Mouse (Mus musculus) CH12.LX (cell line): ENCODE measurements around the gene Slc17a4. TPM values are rescaled to one million over a fixed set of nuclear protein-coding genes. Genes with fewer than 3 reads are reported as not detected.

Source experiments
- DNase-seq: peaks from one replicate; pipeline ENCODE4 v3.0.0-alpha.2; 2013; ENCODE audit errors: extremely low read depth
- H3K27ac ChIP-seq: 2 replicates; pipeline ENCODE4 v1.5.1; 2012; ENCODE audit warnings: low read depth, mild to moderate bottlenecking, control low read depth, moderate library complexity; ENCODE audit not compliant: insufficient read depth
- H3K27me3 ChIP-seq: replicated peaks from 2 replicates; pipeline ENCODE3; 2012; ENCODE audit warnings: inconsistent platforms
- H3K36me3 ChIP-seq, 2 experiments: replicated peaks in 1 of 2; 2 replicates each; pipeline versions ENCODE3 to v1.6.1; 2012; ENCODE audit warnings: inconsistent platforms in 1 of 2, low read length in 1 of 2, mild to moderate bottlenecking in 1 of 2, mixed read lengths in 1 of 2, moderate library complexity in 1 of 2; ENCODE audit not compliant: control insufficient read depth in 1 of 2, insufficient read depth in 1 of 2
- H3K4me1 ChIP-seq, 2 experiments: 2 replicates each; pipeline ENCODE4 v1.6.1; 2012; ENCODE audit warnings: inconsistent platforms in 1 of 2, moderate library complexity in 1 of 2; ENCODE audit not compliant: insufficient read depth in 2 of 2, control insufficient read depth in 1 of 2
- H3K4me2 ChIP-seq: 2 replicates; pipeline ENCODE4 v1.6.1; 2012; ENCODE audit warnings: low read depth, mild to moderate bottlenecking, control low read depth; ENCODE audit not compliant: poor library complexity, insufficient read depth, severe bottlenecking
- H3K4me3 ChIP-seq, 3 experiments: fragments of 150-350 bp in 1 of 3; sonication (generic) in 1 of 3; replicated peaks in 1 of 3; 2 replicates each; pipeline versions ENCODE3 to v1.5.1; 2011 to 2012; ENCODE audit warnings: low read depth in 2 of 3, low read length in 2 of 3, mild to moderate bottlenecking in 2 of 3, moderate library complexity in 2 of 3, control low read depth in 1 of 3, improper control_type of control experiment in 1 of 3, inconsistent platforms in 1 of 3, mixed read lengths in 1 of 3; ENCODE audit not compliant: poor library complexity in 1 of 3
- H3K79me2 ChIP-seq: replicated peaks from 2 replicates; pipeline ENCODE4 v1.6.1; 2012; ENCODE audit warnings: mild to moderate bottlenecking, moderate library complexity; ENCODE audit not compliant: control insufficient read depth, poor library complexity, insufficient read depth, severe bottlenecking; ENCODE audit errors: extremely low read depth
- H3K9ac ChIP-seq: 2 replicates; pipeline ENCODE4 v1.6.1; 2012; ENCODE audit warnings: low read depth, mild to moderate bottlenecking, control low read depth, moderate library complexity; ENCODE audit not compliant: insufficient read depth
- H3K9me3 ChIP-seq: replicated peaks from 2 replicates; pipeline ENCODE3; 2012; ENCODE audit warnings: low read length, inconsistent platforms, mixed read lengths
- BHLHE40 ChIP-seq: IDR thresholded peaks from 2 replicates; pipeline ENCODE4 v1.6.1; 2011; ENCODE audit warnings: mild to moderate bottlenecking, low read depth, low read length, improper control_type of control experiment
- E2F4 ChIP-seq: IDR thresholded peaks from 2 replicates; pipeline ENCODE4 v1.6.1; 2011; ENCODE audit warnings: low read depth, low read length, improper control_type of control experiment; ENCODE audit not compliant: insufficient replicate concordance
- ELF1 ChIP-seq: IDR thresholded peaks from 2 replicates; pipeline ENCODE4 v1.6.1; 2014; ENCODE audit warnings: low read depth, mild to moderate bottlenecking, inconsistent platforms, low read length, improper control_type of control experiment
- EP300 ChIP-seq: IDR thresholded peaks from 2 replicates; pipeline ENCODE4 v1.6.1; 2011; ENCODE audit warnings: low read length, improper control_type of control experiment
- IRF4 ChIP-seq: IDR thresholded peaks from 2 replicates; pipeline ENCODE4 v1.6.1; 2014; ENCODE audit warnings: low read depth, mild to moderate bottlenecking, inconsistent platforms, low read length, improper control_type of control experiment
- JUN ChIP-seq: IDR thresholded peaks from 2 replicates; pipeline ENCODE4 v1.6.1; 2011; ENCODE audit warnings: low read depth, mild to moderate bottlenecking, low read length, improper control_type of control experiment, moderate library complexity; ENCODE audit not compliant: insufficient read depth
- KAT2A ChIP-seq: IDR thresholded peaks from 2 replicates; pipeline ENCODE4 v1.6.1; 2012; ENCODE audit warnings: low read length, improper control_type of control experiment, inconsistent platforms; ENCODE audit not compliant: insufficient replicate concordance
- MXI1 ChIP-seq: IDR thresholded peaks from 2 replicates; pipeline ENCODE4 v1.6.1; 2011; ENCODE audit warnings: mild to moderate bottlenecking, low read depth, low read length, improper control_type of control experiment
- NELFE ChIP-seq: IDR thresholded peaks from 2 replicates; pipeline ENCODE4 v1.6.1; 2011; ENCODE audit warnings: low read depth, low read length, improper control_type of control experiment
- NRF1 ChIP-seq: IDR thresholded peaks from 2 replicates; pipeline ENCODE4 v1.6.1; 2014; ENCODE audit warnings: low read depth, mild to moderate bottlenecking, inconsistent platforms, low read length, improper control_type of control experiment, moderate library complexity
- PAX5 ChIP-seq: IDR thresholded peaks from 2 replicates; pipeline ENCODE4 v1.6.1; 2012; ENCODE audit warnings: low read length, inconsistent platforms, mixed read lengths
- RCOR1 ChIP-seq: conservative IDR thresholded peaks from 2 replicates; pipeline ENCODE4 v1.6.1; 2012; ENCODE audit warnings: low read depth, mild to moderate bottlenecking, inconsistent platforms, low read length, improper control_type of control experiment
- ZC3H11A ChIP-seq: IDR thresholded peaks from 2 replicates; pipeline ENCODE4 v1.6.1; 2012; ENCODE audit warnings: low read depth, mild to moderate bottlenecking, inconsistent platforms, low read length, improper control_type of control experiment
- ZKSCAN1 ChIP-seq: IDR thresholded peaks from 2 replicates; pipeline ENCODE4 v1.6.1; 2012; ENCODE audit warnings: low read depth, inconsistent platforms, low read length, improper control_type of control experiment, borderline replicate concordance
- ZMIZ1 ChIP-seq: IDR thresholded peaks from 2 replicates; pipeline ENCODE4 v1.6.1; 2012; ENCODE audit warnings: low read depth, mild to moderate bottlenecking, inconsistent platforms, low read length, improper control_type of control experiment
- dilution Hi-C: fragments of 300-500 bp; cut with MboI; formaldehyde crosslinking; loops from 2 replicates; pipeline ENCODE4 v1.14.3; 2020; ENCODE audit warnings: low sequenced_read_pairs; ENCODE audit not compliant: extremely low pct_unique_long_range_greater_than_20kb, extremely low pct_ligation_motif_present
- in situ Hi-C: fragments of 300-500 bp; cut with MboI; formaldehyde crosslinking; loops from 3 replicates; pipeline ENCODE4 v1.14.3; 2019; ENCODE audit warnings: low sequenced_read_pairs, low pct_ligation_motif_present, low pct_unique_long_range_greater_than_20kb, mixed read lengths
- polyA plus RNA-seq: library from polyadenylated mRNA; unstranded; fragments of >175 nt; gene quantifications from 2 replicates; pipeline ENCODE4 v1.2.1, GENCODE M21; 2012; ENCODE audit warnings: low read depth; ENCODE audit not compliant: insufficient read length
- total RNA-seq, 2 experiments: library from RNA; depleted of rRNA; stranded (reverse); fragments of 300-350 nt in 1 of 2; fragments of >200 nt in 1 of 2; gene quantifications; 2 replicates each; pipeline ENCODE4 v1.2.3; 2012 to 2014

Gene Slc17a4
- total and polyA plus RNA-seq, 3 experiments, result 0.08 to 0.37 (median 0.35) TPM

DNA sequence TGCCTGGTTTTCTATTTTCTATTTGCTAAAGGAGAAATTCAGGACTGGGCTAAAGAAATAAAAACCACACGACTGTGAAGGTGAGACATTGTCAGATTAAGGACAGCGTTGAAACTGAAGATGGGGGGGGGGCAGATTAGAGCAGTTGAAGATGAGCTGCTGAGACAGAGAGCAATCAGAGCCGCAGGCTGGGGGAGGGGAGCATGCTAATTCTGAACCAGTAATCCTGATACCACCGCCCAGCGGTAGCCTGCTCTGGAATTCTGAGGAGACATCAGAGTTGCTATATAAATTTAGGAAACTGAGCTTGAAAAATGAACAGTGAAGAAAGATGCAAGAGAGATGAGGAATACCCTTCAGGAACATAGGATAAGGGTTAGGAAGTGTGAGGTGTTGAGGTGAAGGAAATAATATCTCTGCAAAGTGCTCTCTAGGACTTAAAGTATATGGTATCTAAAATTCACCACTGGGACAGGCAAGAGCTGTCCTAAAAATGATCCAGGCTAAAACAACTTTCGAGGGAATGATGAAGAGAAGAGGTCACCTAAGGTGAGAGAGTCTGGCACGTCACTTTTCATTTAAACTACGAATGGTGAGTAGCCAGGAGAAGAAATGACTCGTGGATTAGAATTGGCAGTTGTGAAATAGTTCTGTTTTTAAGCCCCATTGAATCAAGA, 22.1 kb downstream of the Slc17a4 start:
- in situ Hi-C loops (no loop called here), dilution Hi-C loops (no loop called here)
- TF ChIP-seq NELFE (no peak), KAT2A (no peak), PAX5 (no peak), E2F4 (no peak), RCOR1 (no peak), ZKSCAN1 (no peak), BHLHE40 (no peak), NRF1 (no peak), IRF4 (no peak), MXI1 (no peak), ELF1 (no peak), ZMIZ1 (no peak), ZC3H11A (no peak), JUN (no peak), EP300 (no peak)
- Histone ChIP-seq H3K4me2 (no peak overlapping the region), H3K27me3 (no peaks in the 10 kb centered on the region), H3K4me1 (no peaks in the 10 kb centered on the region; a peak in 1 of 4 replicates), H3K9me3 (no peaks in the 10 kb centered on the region), H3K4me3 (no peak overlapping the region), H3K27ac (no peak overlapping the region), H3K79me2 (no peaks in the 10 kb centered on the region), H3K9ac (no peak overlapping the region), H3K36me3 (no peaks in the 10 kb centered on the region)
- DNase-seq, result no peak

DNA sequence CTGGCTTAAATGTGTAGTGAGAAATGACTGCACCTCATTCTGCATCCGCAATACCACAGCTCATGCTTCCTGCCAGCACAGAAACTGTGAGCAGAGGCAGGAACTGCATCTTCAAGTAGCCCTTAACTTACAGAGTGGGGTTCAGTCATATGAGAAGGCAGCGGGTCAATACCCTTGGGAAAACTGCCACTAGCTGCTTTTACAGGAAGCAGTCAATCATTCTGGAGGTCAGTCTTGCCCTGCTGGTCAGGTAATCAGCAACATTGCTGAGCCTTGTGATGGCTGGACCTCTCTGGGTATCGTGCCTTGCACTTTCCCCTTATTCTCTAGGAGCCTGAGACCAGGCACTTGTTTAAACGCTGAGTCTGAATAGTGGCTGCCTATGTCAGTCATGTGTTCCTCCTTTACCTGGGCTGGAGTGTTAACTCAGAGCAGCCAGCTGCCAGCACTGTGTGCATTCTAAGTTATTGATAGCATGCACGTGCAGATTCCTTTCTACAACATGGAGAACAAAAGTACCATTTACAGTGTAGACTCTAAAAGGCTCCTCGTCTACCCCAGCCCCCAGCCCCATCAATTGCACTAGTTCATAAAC, 25.7 kb downstream of the Slc17a4 start:
- dilution Hi-C loops, result no loop called here
- H3K9ac ChIP-seq, result no peak overlapping the region
- no peaks in the 10 kb centered on the region; a peak in 1 of 4 replicates for H3K4me1 ChIP-seq
- no peak for TF ChIP-seq JUN
- peak; percentile 12; the same call in 1 of the 2 replicates for TF ChIP-seq BHLHE40
- no peaks in the 10 kb centered on the region for H3K36me3 ChIP-seq
- no peak overlapping the region for H3K4me3 ChIP-seq
- DNase-seq, result no peak
- no peaks in the 10 kb centered on the region for H3K79me2 ChIP-seq
- H3K9me3 ChIP-seq, result no peaks in the 10 kb centered on the region
- H3K27me3 ChIP-seq, result no peaks in the 10 kb centered on the region
- no peak overlapping the region for H3K4me2 ChIP-seq
- no peak overlapping the region for H3K27ac ChIP-seq
- in situ Hi-C loops, result no loop called here
